Mouse (Mus musculus): ENCODE measurements around the gene Osbpl5. TPM values are rescaled to one million over a fixed set of nuclear protein-coding genes. Genes with fewer than 3 reads are reported as not detected.

Gene Osbpl5
- polyA plus RNA-seq, 2 experiments: 1.3 to 1.6 TPM

GRCm38 (mm10) chr7:143726396-143726795 is 30.4 kb downstream of the Osbpl5 start:
- no peaks in the 10 kb centered on the region for H3K9me3 ChIP-seq (ENCODE audit: control insufficient read depth, low read length)
- H3K36me3 ChIP-seq (replicated peaks; ENCODE audit: control insufficient read depth, insufficient read depth, low read depth): no peaks in the 10 kb centered on the region
- WGBS (ENCODE audit: insufficient replicate concordance): 71% methylated on average over 4 of the region's 4 CpGs
- no peaks in the 10 kb centered on the region for H3K27me3 ChIP-seq (ENCODE audit: control insufficient read depth, insufficient read depth, low read length)
- no peak overlapping the region for H3K4me3 ChIP-seq (ENCODE audit: insufficient read depth in 1 of 2, low read depth in 2 of 2, low read length in 2 of 2)
- DNase-seq (ENCODE audit: low read depth in 3 of 3, low spot score in 3 of 3) (no peak), ATAC-seq (ENCODE audit: insufficient read depth) (no peak)
- H3K4me2 ChIP-seq (ENCODE audit: low read depth): no peak overlapping the region
- no peaks in the 10 kb centered on the region for H3K4me1 ChIP-seq (replicated peaks; ENCODE audit: control insufficient read depth in 2 of 2, insufficient read depth in 2 of 2, low read length in 1 of 2)
- no peak overlapping the region for H3K27ac ChIP-seq
- TF ChIP-seq EP300 (IDR thresholded peaks at IDR 0.05; ENCODE audit: low read depth) (no peak), CTCF (IDR thresholded peaks at IDR 0.05; ENCODE audit: low read depth) (no peak)
- no peak overlapping the region for H3K9ac ChIP-seq (replicated peaks)

GRCm38 (mm10) chr7:143723841-143724240 is 32.9 kb downstream of the Osbpl5 start:
- no peak for TF ChIP-seq EP300 (IDR thresholded peaks at IDR 0.05; ENCODE audit: low read depth)
- no peak for TF ChIP-seq CTCF (IDR thresholded peaks at IDR 0.05; ENCODE audit: low read depth)
- DNase-seq (ENCODE audit: low read depth in 3 of 3, low spot score in 3 of 3) (no peak), ATAC-seq (ENCODE audit: insufficient read depth) (no peak)
- WGBS (ENCODE audit: insufficient replicate concordance): 49% methylated on average over 4 of the region's 4 CpGs
- H3K4me1 ChIP-seq (replicated peaks; ENCODE audit: control insufficient read depth in 2 of 2, insufficient read depth in 2 of 2, low read length in 1 of 2): no peaks in the 10 kb centered on the region
- no peak overlapping the region for H3K27ac ChIP-seq
- no peaks in the 10 kb centered on the region for H3K36me3 ChIP-seq (replicated peaks; ENCODE audit: control insufficient read depth, insufficient read depth, low read depth)
- no peaks in the 10 kb centered on the region for H3K9me3 ChIP-seq (ENCODE audit: control insufficient read depth, low read length)
- no peak overlapping the region for H3K4me2 ChIP-seq (ENCODE audit: low read depth)
- no peaks in the 10 kb centered on the region for H3K27me3 ChIP-seq (ENCODE audit: control insufficient read depth, insufficient read depth, low read length)
- no peak overlapping the region for H3K9ac ChIP-seq (replicated peaks)
- H3K4me3 ChIP-seq (ENCODE audit: insufficient read depth in 1 of 2, low read depth in 2 of 2, low read length in 2 of 2): no peak overlapping the region

- no peaks in the 10 kb centered on the region for H3K36me3 ChIP-seq (replicated peaks; ENCODE audit: control insufficient read depth, insufficient read depth, low read depth)
- DNase-seq (ENCODE audit: low read depth in 3 of 3, low spot score in 3 of 3) (no peak), ATAC-seq (ENCODE audit: insufficient read depth) (no peak)
- no peaks in the 10 kb centered on the region for H3K27me3 ChIP-seq (ENCODE audit: control insufficient read depth, insufficient read depth, low read length)
- no peak for TF ChIP-seq EP300 (IDR thresholded peaks at IDR 0.05; ENCODE audit: low read depth)
- no peak for TF ChIP-seq CTCF (IDR thresholded peaks at IDR 0.05; ENCODE audit: low read depth)
- no peak overlapping the region for H3K27ac ChIP-seq
- no peak overlapping the region for H3K4me2 ChIP-seq (ENCODE audit: low read depth)
- H3K4me3 ChIP-seq (ENCODE audit: insufficient read depth in 1 of 2, low read depth in 2 of 2, low read length in 2 of 2): no peak overlapping the region
- WGBS (ENCODE audit: insufficient replicate concordance): 66% methylated on average over 5 of the region's 5 CpGs
- H3K4me1 ChIP-seq (replicated peaks; ENCODE audit: control insufficient read depth in 2 of 2, insufficient read depth in 2 of 2, low read length in 1 of 2): no peaks in the 10 kb centered on the region
- H3K9ac ChIP-seq (replicated peaks): no peak overlapping the region
- H3K9me3 ChIP-seq (ENCODE audit: control insufficient read depth, low read length): no peaks in the 10 kb centered on the region
These were observed 34.1 kb downstream of the Osbpl5 start for GRCm38 (mm10) chr7:143722646-143723045.

- 33% methylated on average over 1 of the region's 1 CpGs for WGBS (ENCODE audit: insufficient replicate concordance)
- DNase-seq (ENCODE audit: low read depth in 3 of 3, low spot score in 3 of 3): no peak
- Histone ChIP-seq H3K4me3 (ENCODE audit: insufficient read depth in 1 of 2, low read depth in 2 of 2, low read length in 2 of 2) (no peak overlapping the region), H3K4me1 (replicated peaks; ENCODE audit: control insufficient read depth in 2 of 2, insufficient read depth in 2 of 2, low read length in 1 of 2) (no peaks in the 10 kb centered on the region), H3K9me3 (ENCODE audit: control insufficient read depth, low read length) (no peaks in the 10 kb centered on the region), H3K4me2 (ENCODE audit: low read depth) (no peak overlapping the region), H3K27me3 (ENCODE audit: control insufficient read depth, insufficient read depth, low read length) (no peaks in the 10 kb centered on the region), H3K36me3 (replicated peaks; ENCODE audit: control insufficient read depth, insufficient read depth, low read depth) (no peaks in the 10 kb centered on the region), H3K9ac (replicated peaks) (no peak overlapping the region), H3K27ac (no peak overlapping the region)
- no peak for TF ChIP-seq EP300 (IDR thresholded peaks at IDR 0.05; ENCODE audit: low read depth)
- no peak for ATAC-seq (ENCODE audit: insufficient read depth)
These were observed 39.0 kb downstream of the Osbpl5 start for GRCm38 (mm10) chr7:143717811-143718210.

GRCm38 (mm10) chr7:143713421-143713820 is 43.4 kb downstream of the Osbpl5 start:
- Histone ChIP-seq H3K9me3 (ENCODE audit: control insufficient read depth, low read length) (no peaks in the 10 kb centered on the region), H3K4me3 (ENCODE audit: insufficient read depth in 1 of 2, low read depth in 2 of 2, low read length in 2 of 2) (no peak overlapping the region), H3K27ac (no peak overlapping the region), H3K27me3 (ENCODE audit: control insufficient read depth, insufficient read depth, low read length) (no peaks in the 10 kb centered on the region), H3K36me3 (replicated peaks; ENCODE audit: control insufficient read depth, insufficient read depth, low read depth) (no peaks in the 10 kb centered on the region), H3K4me2 (ENCODE audit: low read depth) (no peak overlapping the region), H3K4me1 (replicated peaks; ENCODE audit: control insufficient read depth in 2 of 2, insufficient read depth in 2 of 2, low read length in 1 of 2) (no peaks in the 10 kb centered on the region), H3K9ac (replicated peaks) (no peak overlapping the region)
- no peak for DNase-seq (ENCODE audit: low read depth in 3 of 3, low spot score in 3 of 3)
- 22% methylated on average over 4 of the region's 4 CpGs for WGBS (ENCODE audit: insufficient replicate concordance)
- TF ChIP-seq CTCF (IDR thresholded peaks at IDR 0.05; ENCODE audit: low read depth) (no peak), EP300 (IDR thresholded peaks at IDR 0.05; ENCODE audit: low read depth) (no peak)
- no peak for ATAC-seq (ENCODE audit: insufficient read depth)

Measured in liver, embryonic 14.5 days (tissue).